32 mouse cellular contexts compared by ENCODE assay signal in genomic region chr6:88750884-88751283, GRCm38 (mm10). TPM values are rescaled to one million over a fixed set of nuclear protein-coding genes. Genes with fewer than 3 reads are reported as not detected.
A peak's percentile ranks its signal among the peaks of the same experiment; 100 is the strongest.
DNase-seq lines count a peak whose midpoint lies in the region; ATAC-seq and TF ChIP-seq lines count a peak whose summit lies in the region.
"Had no signal": no experiment of that assay in that cellular context is flagged by ENCODE, and none has a peak within 500 bp of the region (broad histone marks: within the 10 kb centered on the region; RNA-seq: fewer than 3 reads in every experiment).

No protein-coding gene starts in this region.

- H3K4me3 ChIP-seq in kidney, embryonic 15.5 days (replicated peaks): no peak overlapping the region
- no peak overlapping the region for H3K4me3 ChIP-seq in liver, adult 2 months (ENCODE audit: insufficient read depth, low read depth, low read length)
- no peak overlapping the region for H3K4me3 ChIP-seq in liver, embryonic 12.5 days
- no peak overlapping the region for H3K4me3 ChIP-seq in intestine, embryonic 15.5 days (replicated peaks)
- no peak overlapping the region for H3K4me3 ChIP-seq in liver, postnatal 0 days (ENCODE audit: low read depth, low read length)
- H3K4me3 ChIP-seq: embryonic facial prominence, embryonic 10.5 days; embryonic facial prominence, embryonic 15.5 days; forebrain, embryonic 12.5 days; limb, embryonic 15.5 days; lung, embryonic 15.5 days; megakaryocyte, embryonic 14.5 days; midbrain, embryonic 12.5 days; myocyte; neural tube, embryonic 12.5 days had no signal

- H3K9ac ChIP-seq in kidney, embryonic 15.5 days: no peak overlapping the region
- no peak overlapping the region for H3K9ac ChIP-seq in liver, adult 2 months (ENCODE audit: low read depth, low read length)
- no peak overlapping the region for H3K9ac ChIP-seq in liver, embryonic 12.5 days
- H3K9ac ChIP-seq in intestine, embryonic 15.5 days: no peak overlapping the region
- H3K9ac ChIP-seq in liver, postnatal 0 days (replicated peaks): no peak overlapping the region
- H3K9ac ChIP-seq: embryonic facial prominence, embryonic 15.5 days; forebrain, embryonic 12.5 days; forebrain, postnatal 0 days; limb, embryonic 15.5 days; lung, embryonic 15.5 days; midbrain, embryonic 12.5 days; neural tube, embryonic 12.5 days had no signal

- DNase-seq in kidney, postnatal 14 days: no peak
- peak; percentile 73 for DNase-seq in liver, adult 2 months (ENCODE audit: extremely low read depth, low read depth, low spot score)
- DNase-seq in liver, postnatal 0 days: no peak
- DNase-seq: adrenal gland, adult 2 months; adrenal gland, postnatal 36 days; cerebellum, adult 8-10 months; cerebellum, postnatal 25 days; forebrain, postnatal 0 days; gastrocnemius, postnatal 14 days; heart, postnatal 14 days; layer of hippocampus, postnatal 36 days; left cerebral cortex, postnatal 4 days; lung, postnatal 36 days; right cerebral cortex, adult 18-20 months; spleen, adult 18-20 months; thymus, postnatal 14 days had no signal

- H3K79me2 ChIP-seq in liver, adult 2 months (ENCODE audit: control insufficient read depth, insufficient read depth, low read length): peaks cover 39% of the 10 kb centered on the region

- TF ChIP-seq CTCF in liver, adult 2 months (IDR thresholded peaks at IDR 0.05; ENCODE audit: low read depth, low read length): no peak
- TF ChIP-seq CTCF in liver, postnatal 0 days (IDR thresholded peaks at IDR 0.05; ENCODE audit: low read depth): no peak

- 32% methylated on average over 6 of the region's 6 CpGs for WGBS in kidney, embryonic 15.5 days
- 36% methylated on average over 6 of the region's 6 CpGs for WGBS in liver, adult 2 months
- 70% methylated on average over 6 of the region's 6 CpGs for WGBS in liver, embryonic 12.5 days (ENCODE audit: insufficient replicate concordance)
- WGBS in intestine, embryonic 15.5 days: 45% methylated on average over 6 of the region's 6 CpGs
- WGBS in liver, postnatal 0 days (ENCODE audit: insufficient replicate concordance): 68% methylated on average over 6 of the region's 6 CpGs

- TF ChIP-seq POLR2A in liver, adult 2 months (IDR thresholded peaks at IDR 0.05; ENCODE audit: extremely low read depth, insufficient read depth, low read length): no peak

- H3K4me2 ChIP-seq in kidney, embryonic 15.5 days: no peak overlapping the region
- no peak overlapping the region for H3K4me2 ChIP-seq in liver, embryonic 12.5 days
- no peak overlapping the region for H3K4me2 ChIP-seq in intestine, embryonic 15.5 days (replicated peaks)
- no peak overlapping the region for H3K4me2 ChIP-seq in liver, postnatal 0 days (ENCODE audit: low read depth, low read length)
- H3K4me2 ChIP-seq: embryonic facial prominence, embryonic 15.5 days; forebrain, embryonic 12.5 days; limb, embryonic 15.5 days; lung, embryonic 15.5 days; midbrain, embryonic 12.5 days; neural tube, embryonic 12.5 days had no signal

- peak; percentile 55 for ATAC-seq in kidney, embryonic 15.5 days (replicated peaks; ENCODE audit: low FRiP score)
- ATAC-seq in liver, embryonic 12.5 days: no peak
- peak; percentile 56 for ATAC-seq in intestine, embryonic 15.5 days
- peak; percentile 58 for ATAC-seq in liver, postnatal 0 days
- no peak for ATAC-seq in megakaryocyte progenitor cell, adult 5-6 weeks (replicated peaks; ENCODE audit: poor library complexity)
- ATAC-seq: activated CD4-positive, CD25-positive, alpha-beta regulatory T cell, adult 4 months; CD4-positive, CD25-positive, alpha-beta regulatory T cell, adult 4 months; forebrain, postnatal 0 days; hindbrain, postnatal 0 days had no signal

- TF ChIP-seq EP300 in liver, postnatal 0 days (IDR thresholded peaks at IDR 0.05; ENCODE audit: low read depth): no peak

- H3K36me3 ChIP-seq in kidney, embryonic 15.5 days: no peaks in the 10 kb centered on the region
- H3K36me3 ChIP-seq in liver, adult 2 months (ENCODE audit: control insufficient read depth, insufficient read depth, low read length): peaks cover 2% of the 10 kb centered on the region; the same call in 1 of the 2 replicates
- H3K36me3 ChIP-seq in liver, embryonic 12.5 days: peaks cover 22% of the 10 kb centered on the region
- no peaks in the 10 kb centered on the region for H3K36me3 ChIP-seq in intestine, embryonic 15.5 days
- no peaks in the 10 kb centered on the region for H3K36me3 ChIP-seq in liver, postnatal 0 days (replicated peaks; ENCODE audit: insufficient read depth, low read length)
- H3K36me3 ChIP-seq: embryonic facial prominence, embryonic 10.5 days; embryonic facial prominence, embryonic 15.5 days; forebrain, embryonic 12.5 days; limb, embryonic 15.5 days; lung, embryonic 15.5 days; midbrain, embryonic 12.5 days; neural tube, embryonic 12.5 days had no signal

- H3K27me3 ChIP-seq in kidney, embryonic 15.5 days: no peaks in the 10 kb centered on the region
- H3K27me3 ChIP-seq in liver, adult 2 months (ENCODE audit: control insufficient read depth, insufficient read depth, low read length): no peaks in the 10 kb centered on the region
- peaks cover 11% of the 10 kb centered on the region; the same call in 1 of the 2 replicates for H3K27me3 ChIP-seq in liver, embryonic 12.5 days (replicated peaks)
- H3K27me3 ChIP-seq in intestine, embryonic 15.5 days (replicated peaks): no peaks in the 10 kb centered on the region
- H3K27me3 ChIP-seq in liver, postnatal 0 days (ENCODE audit: insufficient read depth, low read length): no peaks in the 10 kb centered on the region
- H3K27me3 ChIP-seq: embryonic facial prominence, embryonic 15.5 days; forebrain, embryonic 12.5 days; limb, embryonic 15.5 days; lung, embryonic 15.5 days; neural tube, embryonic 12.5 days had no signal

- peaks cover 59% of the 10 kb centered on the region for H3K4me1 ChIP-seq in kidney, embryonic 15.5 days
- peaks cover 6% of the 10 kb centered on the region for H3K4me1 ChIP-seq in liver, adult 2 months (ENCODE audit: control insufficient read depth, insufficient read depth, low read length)
- peaks cover 88% of the 10 kb centered on the region for H3K4me1 ChIP-seq in liver, embryonic 12.5 days
- 0 out of 2 replicates have a peak, but pooled peaks cover 7% of the 10 kb centered on the region for H3K4me1 ChIP-seq in intestine, embryonic 15.5 days (replicated peaks)
- peaks cover 20% of the 10 kb centered on the region for H3K4me1 ChIP-seq in liver, postnatal 0 days (ENCODE audit: insufficient read depth)
- H3K4me1 ChIP-seq: neural tube, embryonic 12.5 days had no signal

- H3K9me3 ChIP-seq in kidney, embryonic 15.5 days (replicated peaks): no peaks in the 10 kb centered on the region
- no peaks in the 10 kb centered on the region for H3K9me3 ChIP-seq in liver, embryonic 12.5 days (replicated peaks)
- no peaks in the 10 kb centered on the region for H3K9me3 ChIP-seq in intestine, embryonic 15.5 days
- peaks cover 4% of the 10 kb centered on the region; the same call in 1 of the 2 replicates for H3K9me3 ChIP-seq in liver, postnatal 0 days (ENCODE audit: low read length)
- H3K9me3 ChIP-seq: embryonic facial prominence, embryonic 10.5 days; embryonic facial prominence, embryonic 15.5 days; forebrain, embryonic 12.5 days; limb, embryonic 15.5 days; lung, embryonic 15.5 days; midbrain, embryonic 12.5 days; neural tube, embryonic 12.5 days had no signal

- H3K27ac ChIP-seq in kidney, embryonic 15.5 days: peak overlapping the region; percentile 79
- H3K27ac ChIP-seq in liver, adult 2 months (replicated peaks; ENCODE audit: insufficient read depth, low read depth, low read length): peak overlapping the region; percentile 33
- H3K27ac ChIP-seq in liver, embryonic 12.5 days: no peak overlapping the region
- H3K27ac ChIP-seq in intestine, embryonic 15.5 days: no peak overlapping the region
- H3K27ac ChIP-seq in liver, postnatal 0 days (ENCODE audit: low read depth): no peak overlapping the region
- H3K27ac ChIP-seq: embryonic facial prominence, embryonic 10.5 days; embryonic facial prominence, embryonic 15.5 days; forebrain, embryonic 12.5 days; hindbrain, postnatal 0 days; limb, embryonic 15.5 days; lung, embryonic 15.5 days; midbrain, embryonic 12.5 days; neural tube, embryonic 12.5 days had no signal

RNA-seq across cellular contexts. Expression of gene Mgll, which starts 26.7 kb away (rescaled TPM):
- polyA plus RNA-seq in kidney, embryonic 15.5 days (2015; fragmentation: Nextera tagmentation; extraction: Ambion mirVana): 38.6 and 39.0 TPM in 2 replicates
- total RNA-seq in liver, adult 2 months (2014; rRNA removed): 56.2 and 81.3 TPM in 2 replicates
- 156 and 158 TPM in 2 replicates for polyA plus RNA-seq in liver, adult 2 months (2012; rRNA removed)
- polyA plus RNA-seq in liver, embryonic 12.5 days (2016; fragmentation: Nextera tagmentation; extraction: Ambion mirVana): 46.4 and 47.7 TPM in 2 replicates
- polyA plus RNA-seq in intestine, embryonic 15.5 days (2015; fragmentation: Nextera tagmentation; extraction: Ambion mirVana): 71.6 and 75.9 TPM in 2 replicates
- 106 and 121 TPM in 2 replicates for polyA plus RNA-seq in liver, postnatal 0 days (2015; fragmentation: Nextera tagmentation; extraction: Ambion mirVana)
- total RNA-seq in megakaryocyte progenitor cell, adult 5-6 weeks (2015): 1.7 and 1.9 TPM in 2 replicates
- 1.6 and 2.7 TPM in 2 replicates for total RNA-seq in megakaryocyte progenitor cell, adult 5-6 weeks (2017)

Comparison
In these comparisons a context has a peak if more than half of its experiments do, and no peak if none do; other contexts are left out.
1. ATAC-seq: peak in kidney, embryonic 15.5 days (single experiment), intestine, embryonic 15.5 days (single experiment) and liver, postnatal 0 days (single experiment); none in liver, embryonic 12.5 days (single experiment) and megakaryocyte progenitor cell, adult 5-6 weeks (single experiment).
2. H3K27ac ChIP-seq: peak in kidney, embryonic 15.5 days (single experiment) and liver, adult 2 months (single experiment); none in liver, embryonic 12.5 days (single experiment), intestine, embryonic 15.5 days (single experiment) and liver, postnatal 0 days (single experiment).